Mouse (Mus musculus) forebrain, embryonic 13.5 days (tissue): ENCODE data around the gene Pcolce2. TPM values are rescaled to one million over a fixed set of nuclear protein-coding genes. Genes with fewer than 3 reads are reported as not detected.

Experiments used
- ATAC-seq: fragments of 200-750 bp; cut with Nextera tagmentation; 2 replicates; pipeline ENCODE4 v1.8.0; 2017
- H3K27ac ChIP-seq: fragments of 300-500 bp; sonication (generic); 2 replicates; pipeline ENCODE4 v1.5.1; 2015; ENCODE audit warnings: inconsistent platforms, mild to moderate bottlenecking, moderate library complexity
- H3K27me3 ChIP-seq: fragments of 300-500 bp; sonication (generic); 2 replicates; pipeline ENCODE4 v1.6.1; 2015; ENCODE audit warnings: mild to moderate bottlenecking, inconsistent platforms
- H3K36me3 ChIP-seq: fragments of 300-500 bp; sonication (generic); 2 replicates; pipeline ENCODE4 v1.6.1; 2015; ENCODE audit warnings: mild to moderate bottlenecking, inconsistent platforms; ENCODE audit not compliant: poor library complexity, severe bottlenecking
- H3K4me1 ChIP-seq: fragments of 300-500 bp; sonication (generic); 2 replicates; pipeline ENCODE4 v1.6.1; 2015; ENCODE audit warnings: inconsistent platforms
- H3K4me2 ChIP-seq: fragments of 300-500 bp; sonication (generic); 2 replicates; pipeline ENCODE4 v1.6.1; 2015; ENCODE audit warnings: inconsistent platforms, mild to moderate bottlenecking, moderate library complexity
- H3K4me3 ChIP-seq: fragments of 300-500 bp; sonication (generic); 2 replicates; pipeline ENCODE4 v1.5.1; 2015; ENCODE audit warnings: mild to moderate bottlenecking, inconsistent platforms
- H3K9ac ChIP-seq: fragments of 300-500 bp; sonication (generic); 2 replicates; pipeline ENCODE4 v1.6.1; 2015; ENCODE audit warnings: mild to moderate bottlenecking, inconsistent platforms
- H3K9me3 ChIP-seq: fragments of 300-500 bp; sonication (generic); replicated peaks from 2 replicates; pipeline ENCODE4 v1.6.1; 2016; ENCODE audit warnings: inconsistent platforms
- WGBS: fragments of 180-500 bp; shearing (Covaris S2); methylation state at CpG from one replicate; pipeline ENCODE4 v1.1.7; 2015; 5-methylcytosine and 5-hydroxymethylcytosine counted together
- polyA plus RNA-seq: library from polyadenylated mRNA; unstranded; fragments of >200 nt; fragmentation: Nextera tagmentation; extraction: Ambion mirVana; gene quantifications from 2 replicates; pipeline ENCODE4 v1.2.1, GENCODE M21; 2015

The Pcolce2 gene
- polyA plus RNA-seq, 1 experiment from 2014 or later, result 1.4 TPM

GRCm38 (mm10) chr9:95692823-95693222, 55.4 kb downstream of the Pcolce2 start:
- H3K9me3 ChIP-seq, result no peaks in the 10 kb centered on the region
- 74% methylated on average over 8 of the region's 8 CpGs for WGBS
- H3K27me3 ChIP-seq, result no peaks in the 10 kb centered on the region
- no peaks in the 10 kb centered on the region for H3K4me1 ChIP-seq
- H3K9ac ChIP-seq, result no peak overlapping the region
- H3K4me2 ChIP-seq, result no peak overlapping the region
- no peaks in the 10 kb centered on the region for H3K36me3 ChIP-seq
- ATAC-seq, result no peak
- no peak overlapping the region for H3K4me3 ChIP-seq
- H3K27ac ChIP-seq, result no peak overlapping the region

- no peaks in the 10 kb centered on the region for H3K27me3 ChIP-seq
- H3K9ac ChIP-seq, result no peak overlapping the region
- H3K4me1 ChIP-seq, result no peaks in the 10 kb centered on the region
- ATAC-seq, result no peak
- H3K36me3 ChIP-seq, result no peaks in the 10 kb centered on the region
- no peaks in the 10 kb centered on the region for H3K9me3 ChIP-seq
- no peak overlapping the region for H3K4me2 ChIP-seq
- H3K27ac ChIP-seq, result no peak overlapping the region
- 83% methylated on average over 11 of the region's 11 CpGs for WGBS
- no peak overlapping the region for H3K4me3 ChIP-seq
Measured at GRCm38 (mm10) chr9:95693528-95694100, 56.2 kb downstream of the Pcolce2 start.

GRCm38 (mm10) chr9:95694526-95694925, 57.1 kb downstream of the Pcolce2 start:
- Histone ChIP-seq H3K4me3 (no peak overlapping the region), H3K4me1 (no peaks in the 10 kb centered on the region), H3K9ac (no peak overlapping the region), H3K27me3 (no peaks in the 10 kb centered on the region), H3K27ac (no peak overlapping the region), H3K36me3 (no peaks in the 10 kb centered on the region), H3K9me3 (no peaks in the 10 kb centered on the region), H3K4me2 (no peak overlapping the region)
- no peak for ATAC-seq
- WGBS, result 88% methylated on average over 12 of the region's 12 CpGs

- Histone ChIP-seq H3K9ac (no peak overlapping the region), H3K4me3 (no peak overlapping the region), H3K4me1 (no peaks in the 10 kb centered on the region), H3K27me3 (no peaks in the 10 kb centered on the region), H3K27ac (no peak overlapping the region), H3K9me3 (no peaks in the 10 kb centered on the region), H3K36me3 (no peaks in the 10 kb centered on the region), H3K4me2 (no peak overlapping the region)
- 91% methylated on average over 15 of the region's 15 CpGs for WGBS
- ATAC-seq, result no peak
Measured at GRCm38 (mm10) chr9:95695023-95695422, 57.6 kb downstream of the Pcolce2 start.

GRCm38 (mm10) chr9:95696581-95696980, 59.2 kb downstream of the Pcolce2 start:
- 87% methylated on average over 6 of the region's 6 CpGs for WGBS

GRCm38 (mm10) chr9:95697808-95698207, 60.4 kb downstream of the Pcolce2 start:
- H3K9me3 ChIP-seq, result no peaks in the 10 kb centered on the region
- no peak overlapping the region for H3K27ac ChIP-seq
- no peaks in the 10 kb centered on the region for H3K4me1 ChIP-seq
- H3K27me3 ChIP-seq, result no peaks in the 10 kb centered on the region
- no peak overlapping the region for H3K4me2 ChIP-seq
- ATAC-seq, result no peak
- WGBS, result 55% methylated on average over 2 of the region's 2 CpGs
- no peak overlapping the region for H3K4me3 ChIP-seq
- no peaks in the 10 kb centered on the region for H3K36me3 ChIP-seq
- H3K9ac ChIP-seq, result no peak overlapping the region

More at GRCm38 (mm10) chr9:95696581-95696980, 59.2 kb downstream of the Pcolce2 start:
- Histone ChIP-seq H3K4me1 (no peaks in the 10 kb centered on the region), H3K27ac (no peak overlapping the region), H3K4me3 (no peak overlapping the region), H3K27me3 (no peaks in the 10 kb centered on the region), H3K9me3 (no peaks in the 10 kb centered on the region), H3K4me2 (no peak overlapping the region), H3K36me3 (no peaks in the 10 kb centered on the region), H3K9ac (no peak overlapping the region)
- no peak for ATAC-seq

GRCm38 (mm10) chr9:95699273-95699672, 61.9 kb downstream of the Pcolce2 start:
- H3K4me1 ChIP-seq, result no peaks in the 10 kb centered on the region
- no peak overlapping the region for H3K27ac ChIP-seq
- H3K9me3 ChIP-seq, result no peaks in the 10 kb centered on the region
- no peaks in the 10 kb centered on the region for H3K27me3 ChIP-seq
- H3K36me3 ChIP-seq, result no peaks in the 10 kb centered on the region
- H3K4me2 ChIP-seq, result no peak overlapping the region
- ATAC-seq, result no peak
- no peak overlapping the region for H3K9ac ChIP-seq
- 68% methylated on average over 4 of the region's 4 CpGs for WGBS
- no peak overlapping the region for H3K4me3 ChIP-seq

- H3K36me3 ChIP-seq, result peaks cover 2% of the 10 kb centered on the region
- H3K9me3 ChIP-seq, result no peaks in the 10 kb centered on the region; the same call in 1 of the 2 replicates
- no peak overlapping the region for H3K9ac ChIP-seq
- no peaks in the 10 kb centered on the region for H3K4me1 ChIP-seq
- WGBS, result 80% methylated on average over 3 of the region's 3 CpGs
- H3K4me3 ChIP-seq, result no peak overlapping the region
- no peaks in the 10 kb centered on the region for H3K27me3 ChIP-seq
- H3K4me2 ChIP-seq, result no peak overlapping the region
- H3K27ac ChIP-seq, result no peak overlapping the region
- ATAC-seq, result no peak
Measured at GRCm38 (mm10) chr9:95704078-95704477, 66.7 kb downstream of the Pcolce2 start.

GRCm38 (mm10) chr9:95705371-95705770, 68.0 kb downstream of the Pcolce2 start:
- Histone ChIP-seq H3K9me3 (no peaks in the 10 kb centered on the region; the same call in 1 of the 2 replicates), H3K4me1 (no peaks in the 10 kb centered on the region)
- 82% methylated on average over 5 of the region's 5 CpGs for WGBS

GRCm38 (mm10) chr9:95708943-95709342, 71.5 kb downstream of the Pcolce2 start:
- no peak for ATAC-seq
- H3K9me3 ChIP-seq, result no peaks in the 10 kb centered on the region; the same call in 1 of the 2 replicates
- H3K4me3 ChIP-seq, result no peak overlapping the region
- no peaks in the 10 kb centered on the region for H3K4me1 ChIP-seq
- H3K27me3 ChIP-seq, result no peaks in the 10 kb centered on the region
- H3K4me2 ChIP-seq, result no peak overlapping the region
- no peak overlapping the region for H3K9ac ChIP-seq
- H3K36me3 ChIP-seq, result peaks cover 6% of the 10 kb centered on the region
- H3K27ac ChIP-seq, result no peak overlapping the region

More at GRCm38 (mm10) chr9:95705371-95705770, 68.0 kb downstream of the Pcolce2 start:
- Histone ChIP-seq H3K9ac (no peak overlapping the region), H3K36me3 (peaks cover 6% of the 10 kb centered on the region), H3K27me3 (no peaks in the 10 kb centered on the region), H3K4me3 (no peak overlapping the region), H3K4me2 (no peak overlapping the region), H3K27ac (no peak overlapping the region)
- no peak for ATAC-seq

GRCm38 (mm10) chr9:95712574-95712973, 75.2 kb downstream of the Pcolce2 start:
- Histone ChIP-seq H3K4me2 (no peak overlapping the region), H3K36me3 (peaks cover 6% of the 10 kb centered on the region), H3K9me3 (no peaks in the 10 kb centered on the region; the same call in 1 of the 2 replicates), H3K27ac (no peak overlapping the region), H3K4me3 (no peak overlapping the region), H3K27me3 (no peaks in the 10 kb centered on the region), H3K4me1 (no peaks in the 10 kb centered on the region), H3K9ac (no peak overlapping the region)
- no peak for ATAC-seq
- 26% methylated on average over 8 of the region's 8 CpGs for WGBS

GRCm38 (mm10) chr9:95736238-95736637, 98.8 kb downstream of the Pcolce2 start:
- no peak overlapping the region for H3K27ac ChIP-seq
- peaks cover 4% of the 10 kb centered on the region for H3K36me3 ChIP-seq
- H3K4me1 ChIP-seq, result no peaks in the 10 kb centered on the region
- ATAC-seq, result no peak
- H3K27me3 ChIP-seq, result no peaks in the 10 kb centered on the region
- H3K9me3 ChIP-seq, result no peaks in the 10 kb centered on the region
- H3K4me2 ChIP-seq, result no peak overlapping the region
- H3K9ac ChIP-seq, result no peak overlapping the region
- no peak overlapping the region for H3K4me3 ChIP-seq
